Mouse (Mus musculus): ENCODE data around the gene Stox2.
"Not testable (repeated sequence)": the region's sequence is repeated elsewhere in the genome, so short reads cannot be mapped to it uniquely, and the experiment has no call there.

Stox2 gene

GRCm38 (mm10) chr8:47446312-47447046 lies at the start of gene Stox2:
Stox2 (minus strand) TSS chr8:47446362.
- DNase-seq (ENCODE audit: inconsistent ontology term) = no peak

- no peak for DNase-seq (ENCODE audit: inconsistent ontology term)
Measured at GRCm38 (mm10) chr8:47495428-47495827, 49.3 kb upstream of the Stox2 start.

- DNase-seq (ENCODE audit: inconsistent ontology term) = no peak
Measured at GRCm38 (mm10) chr8:47494602-47495153, 48.5 kb upstream of the Stox2 start.

DNA sequence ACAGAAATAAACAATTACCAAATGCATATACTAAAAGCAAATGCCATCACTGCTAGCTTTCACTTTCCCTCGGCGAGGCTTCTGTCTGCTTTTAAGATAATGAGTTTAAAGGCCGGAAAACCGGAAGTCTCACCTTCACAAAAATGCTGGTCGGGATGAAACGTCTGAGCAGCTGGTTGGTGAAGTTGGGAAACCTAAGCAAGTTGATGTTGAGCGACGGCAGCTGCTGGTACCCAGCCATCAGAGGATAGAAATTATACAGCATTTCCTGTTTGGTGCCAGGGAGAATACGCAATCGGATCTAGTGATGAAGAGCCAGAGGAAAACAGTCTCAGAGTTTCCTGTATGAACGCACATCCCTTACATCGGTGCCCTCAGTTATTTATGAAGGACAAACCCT lies 46.9 kb upstream of the Stox2 start:
- no peak for DNase-seq (ENCODE audit: inconsistent ontology term)

GRCm38 (mm10) chr8:47487231-47487630 lies 41.1 kb upstream of the Stox2 start:
- DNase-seq (ENCODE audit: inconsistent ontology term) = no peak

- DNase-seq (ENCODE audit: inconsistent ontology term) = peak; percentile 72
Measured at GRCm38 (mm10) chr8:47482354-47483071, 36.4 kb upstream of the Stox2 start.

DNA sequence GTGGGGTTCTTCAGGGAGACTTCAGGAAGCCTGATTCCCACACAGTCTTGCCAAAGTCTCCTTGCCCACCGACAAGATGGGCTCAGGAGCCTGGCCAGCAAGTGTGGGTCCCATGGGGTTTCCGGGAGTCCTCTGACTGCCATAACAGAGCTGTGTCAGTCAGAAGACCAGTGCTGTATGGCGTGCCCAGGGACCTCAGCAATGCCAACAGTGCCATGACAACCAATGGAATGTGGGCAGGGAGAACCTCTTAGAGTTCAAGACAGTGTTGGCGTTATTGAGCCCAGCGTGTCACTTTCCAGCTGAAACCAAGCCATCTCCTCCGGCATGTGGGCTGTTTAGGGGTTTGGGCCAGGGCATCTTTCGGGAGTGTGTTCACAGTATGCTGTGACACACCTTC lies 33.9 kb upstream of the Stox2 start:
- DNase-seq (ENCODE audit: inconsistent ontology term) = peak; percentile 53

- DNase-seq (ENCODE audit: inconsistent ontology term) = no peak
Measured at GRCm38 (mm10) chr8:47461650-47462049, 15.5 kb upstream of the Stox2 start.

DNA sequence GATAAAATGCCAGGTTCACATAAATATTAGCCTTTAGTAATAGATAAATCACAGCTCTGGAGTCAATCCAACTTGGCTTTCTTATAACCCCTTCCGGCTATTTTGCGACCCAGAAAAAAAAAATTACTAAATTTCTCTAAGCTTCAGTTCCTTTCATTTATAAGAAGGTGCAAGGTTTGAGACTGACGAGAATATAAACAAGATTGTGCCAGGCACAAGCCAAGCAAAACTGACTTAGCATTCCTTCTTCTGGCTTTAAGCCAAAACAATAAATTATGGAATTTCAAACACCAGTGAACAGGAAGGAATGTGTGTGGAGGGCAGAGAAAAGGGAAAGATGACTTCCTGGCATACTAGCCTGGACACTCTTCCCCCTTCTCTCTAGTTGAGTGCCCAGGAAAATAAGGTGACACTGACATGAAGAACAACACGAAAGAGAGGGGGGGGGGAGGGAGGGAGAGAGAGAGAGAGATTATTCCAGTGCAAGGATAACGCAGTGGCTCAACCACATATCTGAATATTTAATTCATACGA lies 13.1 kb upstream of the Stox2 start:
- peak; percentile 47 for DNase-seq (ENCODE audit: inconsistent ontology term)

GRCm38 (mm10) chr8:47458591-47458990 lies 12.4 kb upstream of the Stox2 start:
- DNase-seq (ENCODE audit: inconsistent ontology term) = no peak

DNA sequence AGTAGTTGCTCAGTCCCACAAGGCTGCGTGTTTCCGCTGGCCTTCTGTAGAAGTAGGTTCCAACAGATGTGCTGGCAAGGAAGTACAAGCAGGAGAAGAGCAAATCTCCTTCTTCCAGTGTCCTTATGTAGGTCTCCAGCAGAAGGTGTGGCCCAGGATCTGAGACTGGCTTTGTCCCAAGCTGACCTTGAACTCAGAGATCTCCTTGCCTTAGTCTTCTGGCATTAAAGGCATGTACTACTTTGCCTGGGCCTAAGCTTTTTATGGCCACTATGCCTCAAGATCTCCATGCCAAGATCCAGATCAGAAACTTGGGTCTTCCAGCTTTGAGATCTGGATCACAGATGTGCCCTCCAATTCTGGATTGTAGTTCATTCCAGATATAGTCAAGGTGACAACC lies 3.0 kb upstream of the Stox2 start:
- DNase-seq (ENCODE audit: inconsistent ontology term) = not testable (repeated sequence)

DNA sequence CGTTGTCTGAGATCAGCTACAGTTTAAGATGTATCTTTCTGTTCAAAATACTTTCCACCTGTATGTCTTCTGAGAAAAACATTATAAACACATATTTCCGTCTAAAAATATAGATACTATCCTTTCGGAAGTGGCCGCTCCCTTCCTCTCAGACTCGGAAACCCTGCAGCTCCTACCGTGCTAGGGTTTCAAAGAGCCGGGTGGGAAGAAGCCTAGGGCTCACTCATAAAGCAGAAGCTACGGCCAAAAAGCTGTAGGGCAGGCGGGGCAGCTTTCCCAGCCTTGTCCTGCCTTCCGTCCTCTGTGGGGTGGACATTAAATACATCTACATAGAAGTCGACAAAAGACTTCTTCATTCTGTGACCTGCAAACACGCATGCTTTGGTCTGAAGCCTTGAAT lies 6.9 kb downstream of the Stox2 start:
- DNase-seq (ENCODE audit: inconsistent ontology term) = no peak

- no peak for DNase-seq (ENCODE audit: inconsistent ontology term)
Measured at GRCm38 (mm10) chr8:47437976-47438375, 8.2 kb downstream of the Stox2 start.

DNA sequence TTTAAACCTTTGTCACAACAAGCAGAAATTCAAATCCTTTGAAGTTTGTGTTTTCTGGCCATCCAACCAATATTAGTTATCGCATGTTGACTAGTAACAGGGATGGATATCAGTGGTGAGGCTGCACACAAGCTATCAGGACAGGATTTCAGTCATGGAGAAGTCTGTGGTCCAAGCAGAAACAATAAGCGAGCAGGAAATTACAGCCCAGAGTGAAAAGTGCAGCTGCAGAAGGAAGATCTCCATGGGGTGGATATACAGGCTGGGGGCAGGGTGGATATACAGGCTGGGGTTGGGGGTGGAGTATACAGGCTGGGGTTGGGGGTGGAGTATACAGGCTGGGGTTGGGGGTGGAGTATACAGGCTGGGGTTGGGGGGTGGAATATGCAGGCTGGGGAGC lies 10.3 kb downstream of the Stox2 start:
- DNase-seq (ENCODE audit: inconsistent ontology term) = no peak

DNA sequence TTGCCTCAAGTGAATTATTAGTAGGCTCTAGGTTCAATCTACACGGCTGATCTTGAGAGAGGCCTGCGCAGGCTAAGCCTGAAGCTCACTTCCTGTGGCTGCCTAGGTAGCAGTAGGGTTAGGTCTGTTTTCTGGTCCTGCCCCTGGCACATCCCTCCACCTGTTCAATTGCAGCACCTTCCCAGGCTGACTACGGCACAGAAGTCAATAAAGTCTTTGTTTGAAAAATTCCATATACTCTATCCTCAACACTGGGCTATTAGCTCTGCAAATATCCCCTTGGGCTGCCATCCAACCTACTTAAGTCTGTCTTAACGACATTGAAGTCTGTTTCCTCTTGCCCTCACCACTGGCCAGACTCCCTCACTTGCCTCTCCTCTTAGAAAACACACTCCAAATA lies 10.8 kb downstream of the Stox2 start:
- DNase-seq (ENCODE audit: inconsistent ontology term) = no peak

GRCm38 (mm10) chr8:47431263-47431662 lies 14.9 kb downstream of the Stox2 start:
- DNase-seq (ENCODE audit: inconsistent ontology term) = no peak

DNA sequence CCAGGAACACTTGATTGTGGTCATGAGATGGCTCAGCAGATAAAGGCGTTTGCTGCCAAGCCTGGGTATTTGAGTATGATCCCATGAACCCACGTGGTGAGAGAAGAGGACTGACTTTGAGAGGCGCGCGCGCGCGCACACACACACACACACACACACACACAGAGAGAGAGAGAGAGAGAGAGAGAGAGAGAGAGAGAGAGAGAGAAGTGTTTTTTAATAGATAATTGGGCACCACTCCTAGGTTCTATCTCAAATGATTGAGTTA lies 32.0 kb downstream of the Stox2 start:
- not testable (repeated sequence) for DNase-seq (ENCODE audit: inconsistent ontology term)

- DNase-seq (ENCODE audit: inconsistent ontology term) = peak; percentile 65
Measured at GRCm38 (mm10) chr8:47413524-47414257, 32.5 kb downstream of the Stox2 start.

DNA sequence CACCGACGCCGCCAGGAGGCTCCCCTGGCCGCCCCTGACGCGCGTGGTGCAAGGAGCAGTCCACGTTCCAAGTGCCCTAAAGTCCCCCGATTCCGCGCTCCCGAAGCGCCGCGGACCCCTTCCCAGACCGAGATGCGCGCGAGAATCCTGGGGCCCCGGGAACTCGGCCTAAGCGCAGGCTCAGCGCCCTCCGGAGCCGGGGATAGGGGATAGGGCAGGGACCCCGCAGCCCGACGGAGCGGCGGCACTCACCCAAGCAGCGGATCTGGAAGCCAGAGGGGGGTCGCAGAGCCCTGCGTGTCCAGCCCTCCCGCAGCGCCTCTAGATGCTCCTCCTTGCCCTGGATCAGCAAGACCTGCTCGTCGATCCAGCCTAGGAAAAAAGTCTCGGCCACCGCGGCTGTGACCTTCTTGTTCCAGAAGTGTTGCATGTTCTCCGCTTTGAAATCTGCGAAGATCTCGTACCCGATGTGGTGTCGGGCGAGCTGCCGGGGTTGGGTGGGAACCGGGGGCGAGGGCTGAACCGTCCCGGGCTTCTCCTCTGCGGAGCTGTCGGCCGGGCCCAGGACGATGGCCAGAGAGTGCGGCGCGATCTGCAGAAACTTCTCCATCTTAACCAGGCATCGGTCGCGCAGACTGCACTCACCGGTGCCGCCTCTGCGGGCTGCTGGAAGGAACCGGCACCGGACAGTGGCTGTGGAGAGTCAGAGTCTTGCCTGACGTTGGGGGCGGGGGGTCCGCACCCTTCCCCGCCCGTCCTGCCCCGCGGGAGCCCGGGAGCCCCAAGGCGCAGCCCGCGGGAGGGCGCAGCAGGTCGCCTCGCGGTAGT lies 33.3 kb downstream of the Stox2 start:
- DNase-seq (ENCODE audit: inconsistent ontology term) = peak; percentile 42

DNA sequence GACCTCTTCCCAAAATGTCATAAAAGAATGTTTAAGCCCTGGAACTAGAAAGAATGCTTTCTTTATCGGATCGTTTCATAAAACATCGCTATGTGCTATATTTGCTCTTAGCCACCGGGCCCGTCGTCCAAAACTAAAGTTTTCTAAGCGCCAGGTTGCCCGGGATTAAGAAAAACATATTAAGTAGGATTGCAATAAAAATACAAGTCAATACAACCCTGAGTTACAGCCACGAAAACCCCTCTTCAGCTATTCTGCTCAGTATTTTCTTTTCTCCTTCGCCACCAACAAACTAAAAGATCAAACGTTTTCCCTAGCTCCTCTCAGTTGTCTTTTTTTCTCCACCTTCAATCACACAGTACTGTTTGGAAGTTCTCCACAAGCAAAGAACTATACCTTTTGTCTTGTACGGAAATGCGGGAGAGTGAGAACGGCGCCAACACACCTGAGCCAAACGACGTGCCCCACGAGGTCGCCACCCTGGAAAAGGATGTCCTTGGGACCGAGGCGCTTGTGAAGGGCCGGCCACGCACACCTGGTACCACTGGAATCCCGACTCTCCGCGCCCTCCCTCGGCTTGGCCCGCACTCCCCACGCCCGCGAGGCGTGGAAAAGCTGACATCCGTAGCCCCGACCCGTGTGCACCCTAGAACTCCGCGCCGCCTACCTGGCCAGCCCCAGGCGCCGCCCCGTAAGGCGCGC lies 34.0 kb downstream of the Stox2 start:
- peak; percentile 7 for DNase-seq (ENCODE audit: inconsistent ontology term)

- DNase-seq (ENCODE audit: inconsistent ontology term) = no peak
Measured at GRCm38 (mm10) chr8:47411321-47411720, 34.8 kb downstream of the Stox2 start.

Measured in Muller cell, postnatal 12 days (primary cell).